Mouse (Mus musculus): ENCODE measurements around the gene Lce1e. TPM values are rescaled to one million over a fixed set of nuclear protein-coding genes. Genes with fewer than 3 reads are reported as not detected.
"Not testable (repeated sequence)": the region's sequence is repeated elsewhere in the genome, so short reads cannot be mapped to it uniquely, and the experiment has no call there.

The Lce1e gene
- polyA plus RNA-seq (2015; fragmentation: Nextera tagmentation; extraction: Ambion mirVana), result not detected in 2 replicates

- H3K27me3 ChIP-seq, result no peaks in the 10 kb centered on the region
- no peak within 1 kb of the TSS for H3K4me2 ChIP-seq
- H3K4me1 ChIP-seq (replicated peaks), result no peaks in the 10 kb centered on the region
- no peak within 1 kb of the TSS for H3K9ac ChIP-seq
- 75% methylated on average over 2 of the region's 2 CpGs for WGBS
- H3K9me3 ChIP-seq (replicated peaks), result no peaks in the 10 kb centered on the region
- H3K27ac ChIP-seq, result no peak within 1 kb of the TSS
- H3K36me3 ChIP-seq, result no peaks in the 10 kb centered on the region
- no peak within 1 kb of the TSS for H3K4me3 ChIP-seq
- no peak for ATAC-seq (replicated peaks; ENCODE audit: insufficient number of reproducible peaks, insufficient read depth, low FRiP score, low read depth)
Observed at GRCm38 (mm10) chr3:92708974-92709373, at the start of gene Lce1e. Lce1e (minus strand) TSS chr3:92709074.

GRCm38 (mm10) chr3:92753197-92753596 lies 44.3 kb upstream of the Lce1e start:
- Histone ChIP-seq H3K9me3 (replicated peaks) (no peaks in the 10 kb centered on the region), H3K9ac (no peak overlapping the region), H3K27me3 (no peaks in the 10 kb centered on the region), H3K4me1 (replicated peaks) (no peaks in the 10 kb centered on the region), H3K27ac (no peak overlapping the region), H3K36me3 (no peaks in the 10 kb centered on the region), H3K4me3 (no peak overlapping the region), H3K4me2 (no peak overlapping the region)
- ATAC-seq (replicated peaks; ENCODE audit: insufficient number of reproducible peaks, insufficient read depth, low FRiP score, low read depth), result no peak
- 38% methylated on average over 3 of the region's 3 CpGs for WGBS

DNA sequence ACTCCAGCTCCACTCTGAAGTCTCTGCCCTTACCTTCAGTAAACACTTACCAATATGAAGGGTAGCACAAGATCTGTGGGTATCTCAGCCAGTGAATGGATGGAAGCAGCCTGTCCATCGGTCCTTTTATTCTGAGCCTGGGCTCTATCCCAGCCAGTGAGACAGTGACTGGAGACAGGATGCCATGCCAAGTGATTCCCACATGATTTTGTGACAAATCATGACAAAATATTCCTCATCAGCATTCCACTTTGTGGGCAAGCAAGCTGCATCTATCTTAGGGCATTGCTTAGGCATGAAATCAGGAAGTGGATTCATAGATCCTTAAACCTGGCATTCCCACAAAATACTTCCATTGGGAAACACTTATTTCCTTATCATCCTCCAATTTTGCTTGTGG lies 43.4 kb upstream of the Lce1e start, which contains the start of gene Lce1g:
TSS of gene Lce1g (minus strand) at position 101 of the 400 bp plus-strand sequence.
- Histone ChIP-seq H3K4me1 (replicated peaks) (no peaks in the 10 kb centered on the region), H3K27me3 (no peaks in the 10 kb centered on the region), H3K9ac (no peak within 1 kb of the TSS), H3K4me2 (no peak within 1 kb of the TSS), H3K9me3 (replicated peaks) (no peaks in the 10 kb centered on the region), H3K27ac (no peak within 1 kb of the TSS), H3K36me3 (no peaks in the 10 kb centered on the region), H3K4me3 (no peak within 1 kb of the TSS)
- no peak for ATAC-seq (replicated peaks; ENCODE audit: insufficient number of reproducible peaks, insufficient read depth, low FRiP score, low read depth)
- 88% methylated on average over 1 of the region's 1 CpGs for WGBS

GRCm38 (mm10) chr3:92738996-92739395 lies 30.1 kb upstream of the Lce1e start, which contains the start of gene Gm38119:
Gm38119 (minus strand) TSS chr3:92739096.
- H3K27me3 ChIP-seq, result no peaks in the 10 kb centered on the region
- no peaks in the 10 kb centered on the region for H3K36me3 ChIP-seq
- no peak within 1 kb of the TSS for H3K4me2 ChIP-seq
- H3K4me1 ChIP-seq (replicated peaks), result no peaks in the 10 kb centered on the region
- H3K9me3 ChIP-seq (replicated peaks), result no peaks in the 10 kb centered on the region
- ATAC-seq (replicated peaks; ENCODE audit: insufficient number of reproducible peaks, insufficient read depth, low FRiP score, low read depth), result no peak
- 74% methylated on average over 1 of the region's 1 CpGs for WGBS
- H3K9ac ChIP-seq, result no peak within 1 kb of the TSS
- H3K27ac ChIP-seq, result no peak within 1 kb of the TSS
- no peak within 1 kb of the TSS for H3K4me3 ChIP-seq

DNA sequence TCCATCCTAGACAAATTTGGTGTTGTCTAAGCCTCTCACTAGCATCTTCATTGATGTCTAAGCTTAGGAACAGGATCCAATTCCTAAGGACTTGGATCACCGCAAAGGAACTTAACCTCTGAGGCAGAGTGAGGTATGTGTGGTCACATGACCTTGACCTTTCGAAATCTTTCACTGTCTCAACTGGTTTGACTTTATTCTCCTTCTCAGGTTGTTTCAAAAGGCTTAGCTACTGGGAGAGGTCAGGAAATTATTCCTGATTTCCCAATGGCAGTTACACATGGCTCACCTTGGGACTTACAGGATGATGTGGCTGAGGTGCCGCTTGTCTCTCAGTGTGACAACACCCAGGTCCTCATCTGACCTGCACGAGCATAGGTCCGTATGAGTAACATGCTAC lies 13.8 kb upstream of the Lce1e start:
- Histone ChIP-seq H3K9ac (no peak overlapping the region), H3K27ac (no peak overlapping the region), H3K4me2 (no peak overlapping the region), H3K27me3 (no peaks in the 10 kb centered on the region), H3K36me3 (no peaks in the 10 kb centered on the region), H3K4me1 (replicated peaks) (no peaks in the 10 kb centered on the region), H3K4me3 (no peak overlapping the region), H3K9me3 (replicated peaks) (no peaks in the 10 kb centered on the region)
- WGBS, result 77% methylated on average over 5 of the region's 5 CpGs
- ATAC-seq (replicated peaks; ENCODE audit: insufficient number of reproducible peaks, insufficient read depth, low FRiP score, low read depth), result no peak

GRCm38 (mm10) chr3:92720250-92720649 lies 11.4 kb upstream of the Lce1e start, which contains the start of gene Lce1f:
Lce1f (minus strand) TSS chr3:92720350.
- Histone ChIP-seq H3K4me3 (no peak within 1 kb of the TSS), H3K9ac (no peak within 1 kb of the TSS), H3K27ac (no peak within 1 kb of the TSS), H3K36me3 (no peaks in the 10 kb centered on the region), H3K4me1 (replicated peaks) (no peaks in the 10 kb centered on the region), H3K9me3 (replicated peaks) (no peaks in the 10 kb centered on the region), H3K27me3 (no peaks in the 10 kb centered on the region), H3K4me2 (no peak within 1 kb of the TSS)
- no peak for ATAC-seq (replicated peaks; ENCODE audit: insufficient number of reproducible peaks, insufficient read depth, low FRiP score, low read depth)
- WGBS, result 61% methylated on average over 3 of the region's 3 CpGs

DNA sequence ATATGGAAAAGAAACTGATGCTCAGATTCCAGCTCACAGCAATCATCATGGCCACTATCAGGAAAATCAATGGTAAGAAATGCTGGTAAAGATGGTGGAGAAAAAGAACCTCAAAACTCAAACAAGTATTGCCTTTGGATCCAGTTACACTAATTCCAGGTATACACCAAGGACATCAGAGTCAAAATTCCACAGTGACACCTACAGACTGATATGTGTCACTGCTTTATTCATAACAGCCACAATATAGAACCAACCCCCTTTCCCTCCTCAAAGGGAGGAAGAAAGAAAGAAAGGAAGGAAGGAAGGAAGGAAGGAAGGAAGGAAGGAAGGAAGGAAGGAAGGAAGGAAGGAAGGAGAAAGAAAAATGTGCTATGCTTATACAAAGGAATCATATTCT lies 6.2 kb upstream of the Lce1e start:
- Histone ChIP-seq H3K4me2 (no peak overlapping the region), H3K27ac (no peak overlapping the region), H3K9me3 (replicated peaks) (no peaks in the 10 kb centered on the region), H3K4me1 (replicated peaks) (no peaks in the 10 kb centered on the region), H3K4me3 (no peak overlapping the region), H3K27me3 (no peaks in the 10 kb centered on the region), H3K9ac (no peak overlapping the region), H3K36me3 (no peaks in the 10 kb centered on the region)
- ATAC-seq (replicated peaks; ENCODE audit: insufficient number of reproducible peaks, insufficient read depth, low FRiP score, low read depth), result no peak

- WGBS, result 0% methylated on average over 1 of the region's 1 CpGs
- H3K9ac ChIP-seq, result no peak overlapping the region
Observed at GRCm38 (mm10) chr3:92694613-92695012, 14.3 kb downstream of the Lce1e start.

GRCm38 (mm10) chr3:92691688-92692087 lies 17.2 kb downstream of the Lce1e start:
- Histone ChIP-seq H3K27ac (no peak overlapping the region), H3K9ac (no peak overlapping the region), H3K4me2 (no peak overlapping the region), H3K27me3 (no peaks in the 10 kb centered on the region), H3K4me3 (no peak overlapping the region), H3K36me3 (no peaks in the 10 kb centered on the region), H3K4me1 (replicated peaks) (no peaks in the 10 kb centered on the region), H3K9me3 (replicated peaks) (no peaks in the 10 kb centered on the region)
- ATAC-seq (replicated peaks; ENCODE audit: insufficient number of reproducible peaks, insufficient read depth, low FRiP score, low read depth), result no peak

More at GRCm38 (mm10) chr3:92694613-92695012, 14.3 kb downstream of the Lce1e start:
- no peak overlapping the region for H3K27ac ChIP-seq
- H3K36me3 ChIP-seq, result no peaks in the 10 kb centered on the region
- H3K4me3 ChIP-seq, result no peak overlapping the region
- no peaks in the 10 kb centered on the region for H3K27me3 ChIP-seq
- H3K9me3 ChIP-seq (replicated peaks), result no peaks in the 10 kb centered on the region
- no peak overlapping the region for H3K4me2 ChIP-seq
- no peak for ATAC-seq (replicated peaks; ENCODE audit: insufficient number of reproducible peaks, insufficient read depth, low FRiP score, low read depth)
- H3K4me1 ChIP-seq (replicated peaks), result no peaks in the 10 kb centered on the region

- H3K4me2 ChIP-seq; H3K9ac ChIP-seq; H3K4me1 ChIP-seq (replicated peaks); H3K36me3 ChIP-seq; H3K27me3 ChIP-seq; H3K27ac ChIP-seq; H3K4me3 ChIP-seq; H3K9me3 ChIP-seq (replicated peaks); ATAC-seq (replicated peaks; ENCODE audit: insufficient number of reproducible peaks, insufficient read depth, low FRiP score, low read depth): not testable (repeated sequence)
- 63% methylated on average over 16 of the region's 16 CpGs for WGBS
Observed at GRCm38 (mm10) chr3:92689154-92689553, 19.7 kb downstream of the Lce1e start.

- ATAC-seq (replicated peaks; ENCODE audit: insufficient number of reproducible peaks, insufficient read depth, low FRiP score, low read depth), result no peak
- WGBS, result 62% methylated on average over 2 of the region's 2 CpGs
- no peak within 1 kb of the TSS for H3K4me2 ChIP-seq
- H3K27me3 ChIP-seq, result no peaks in the 10 kb centered on the region
- H3K9ac ChIP-seq, result no peak within 1 kb of the TSS
- no peaks in the 10 kb centered on the region for H3K4me1 ChIP-seq (replicated peaks)
- H3K27ac ChIP-seq, result no peak within 1 kb of the TSS
- H3K9me3 ChIP-seq (replicated peaks), result no peaks in the 10 kb centered on the region
- H3K36me3 ChIP-seq, result no peaks in the 10 kb centered on the region
- no peak within 1 kb of the TSS for H3K4me3 ChIP-seq
Observed at GRCm38 (mm10) chr3:92687110-92687509, 21.8 kb downstream of the Lce1e start, which contains the start of gene Lce1d. Lce1d (minus strand) TSS chr3:92687210.

- Histone ChIP-seq H3K4me2 (no peak within 1 kb of the TSS), H3K9me3 (replicated peaks) (no peaks in the 10 kb centered on the region), H3K4me1 (replicated peaks) (no peaks in the 10 kb centered on the region), H3K27ac (no peak within 1 kb of the TSS), H3K36me3 (no peaks in the 10 kb centered on the region), H3K4me3 (no peak within 1 kb of the TSS), H3K27me3 (no peaks in the 10 kb centered on the region), H3K9ac (no peak within 1 kb of the TSS)
- WGBS, result 81% methylated on average over 4 of the region's 4 CpGs
- no peak for ATAC-seq (replicated peaks; ENCODE audit: insufficient number of reproducible peaks, insufficient read depth, low FRiP score, low read depth)
Observed at GRCm38 (mm10) chr3:92678947-92679346, 29.9 kb downstream of the Lce1e start, which contains the start of gene Lce1c. Lce1c (plus strand) TSS chr3:92679247.

Data from heart, embryonic 15.5 days (tissue).